Mouse (Mus musculus) cerebellum, adult 9-10 months (tissue): ENCODE results near the gene Fdxacb1.
A peak's percentile ranks its signal among the peaks of the same experiment; 100 is the strongest.

Source experiments
- DNase-seq: peaks from one replicate; pipeline ENCODE4 v3.0.0; 2022

Fdxacb1 gene

DNA sequence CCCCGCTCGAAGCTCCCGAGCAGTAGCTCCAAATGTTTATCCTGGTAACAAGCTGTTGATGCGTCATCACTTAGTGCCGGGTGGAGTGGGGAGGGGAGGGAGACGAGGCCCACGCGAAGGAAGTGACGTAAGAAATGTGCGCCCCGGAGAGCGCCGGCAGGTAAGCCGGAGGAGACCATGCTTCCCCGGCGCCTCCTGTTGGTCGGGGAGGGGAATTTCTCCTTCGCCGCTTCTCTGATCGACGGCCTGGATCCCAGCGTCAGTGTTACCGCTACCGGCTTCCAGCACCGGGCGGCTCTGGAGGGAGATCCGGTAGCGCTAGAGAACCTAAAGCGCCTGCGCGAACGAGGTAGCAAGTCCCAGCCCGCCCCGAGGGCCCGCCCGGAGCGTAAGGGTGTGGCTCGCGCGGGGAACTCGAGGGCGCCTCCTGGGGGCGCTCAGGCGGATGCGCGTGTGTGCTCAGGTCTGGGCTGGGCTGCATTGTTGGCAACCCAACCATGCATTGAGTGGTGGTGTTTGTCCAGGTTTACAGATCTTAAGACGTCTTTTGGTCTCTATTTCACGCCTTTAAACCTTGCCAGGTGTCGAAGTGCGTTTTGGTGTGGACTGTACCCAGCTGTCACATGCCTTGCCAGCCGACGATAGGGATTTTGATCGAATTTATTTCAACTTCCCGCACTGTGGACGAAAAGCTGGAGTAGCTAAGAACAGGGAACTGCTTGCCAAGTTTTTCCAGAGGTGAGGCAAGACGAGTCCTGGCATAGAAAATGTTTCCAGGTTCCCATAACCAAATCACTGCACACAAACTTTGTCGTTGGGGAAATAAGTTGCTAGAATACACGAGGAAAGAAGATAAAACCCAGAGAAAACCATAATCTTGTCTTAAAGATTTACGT is at the start of gene Fdxacb1:
Gene Fdxacb1, plus strand, starts transcription at position 130 of the 896 bp plus-strand sequence.
- DNase-seq: peak; percentile 100

DNA sequence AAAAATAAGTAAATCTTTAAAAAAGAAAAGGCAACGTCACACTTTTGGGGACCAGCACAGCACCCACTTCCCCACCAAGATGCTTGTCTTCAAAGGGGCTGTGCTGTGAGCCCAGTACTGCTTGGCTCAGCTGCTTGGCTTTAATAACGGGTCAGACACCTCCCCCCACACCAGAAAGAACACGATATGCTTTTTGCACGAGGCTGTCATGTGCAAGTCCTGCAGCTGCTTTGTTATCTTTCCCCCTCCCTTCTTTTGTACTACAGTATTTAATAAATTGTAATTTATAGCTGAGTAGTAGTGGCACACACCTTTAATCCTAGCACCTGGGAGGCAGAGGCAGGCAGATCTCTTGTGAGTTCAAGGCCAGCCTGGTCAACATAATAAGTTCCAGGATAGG is 49.2 kb upstream of the Fdxacb1 start:
- no peak for DNase-seq

DNA sequence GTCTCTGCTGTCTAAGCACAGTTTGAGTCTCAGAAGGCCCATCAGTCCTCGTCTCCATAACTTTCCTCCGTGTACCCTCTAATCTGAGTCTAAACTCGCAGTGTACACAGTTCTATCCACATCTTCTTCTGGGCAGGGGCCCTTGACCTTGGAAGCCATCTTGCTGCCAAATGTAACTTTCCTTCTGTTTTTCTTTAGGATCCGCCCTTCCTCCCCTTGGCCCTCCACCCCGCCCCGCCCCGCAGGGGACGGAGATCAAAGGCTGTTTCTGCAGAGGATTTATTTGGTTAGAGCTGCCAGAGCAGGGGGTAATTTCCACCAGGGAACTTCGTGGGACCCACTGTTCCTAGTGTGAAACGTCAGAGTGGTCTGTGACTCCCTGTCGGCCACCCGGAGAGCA is 47.0 kb upstream of the Fdxacb1 start:
- DNase-seq: no peak

DNA sequence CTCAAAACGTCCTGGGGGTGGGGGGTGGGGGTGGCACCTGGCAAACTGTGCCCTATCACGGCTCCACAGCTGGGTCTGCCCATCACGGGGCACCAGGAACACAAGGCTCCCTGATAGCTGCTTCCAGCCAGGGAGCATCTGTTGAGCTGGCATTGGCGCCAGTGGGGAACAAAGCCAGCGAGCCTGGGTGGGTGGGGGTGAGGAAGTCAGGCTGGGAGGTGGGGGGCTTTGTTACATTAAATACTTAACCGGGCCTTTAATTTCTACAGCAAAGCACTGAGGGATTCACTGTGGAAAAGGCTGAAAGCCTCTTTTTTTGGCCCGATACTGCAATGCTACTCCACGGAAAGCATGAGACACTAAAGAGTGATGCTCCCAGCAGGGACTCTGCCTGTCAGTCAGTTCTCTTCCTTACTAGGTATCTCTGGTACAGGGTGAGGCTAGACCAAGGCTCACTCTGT is 45.6 kb upstream of the Fdxacb1 start:
- DNase-seq: peak; percentile 68

DNA sequence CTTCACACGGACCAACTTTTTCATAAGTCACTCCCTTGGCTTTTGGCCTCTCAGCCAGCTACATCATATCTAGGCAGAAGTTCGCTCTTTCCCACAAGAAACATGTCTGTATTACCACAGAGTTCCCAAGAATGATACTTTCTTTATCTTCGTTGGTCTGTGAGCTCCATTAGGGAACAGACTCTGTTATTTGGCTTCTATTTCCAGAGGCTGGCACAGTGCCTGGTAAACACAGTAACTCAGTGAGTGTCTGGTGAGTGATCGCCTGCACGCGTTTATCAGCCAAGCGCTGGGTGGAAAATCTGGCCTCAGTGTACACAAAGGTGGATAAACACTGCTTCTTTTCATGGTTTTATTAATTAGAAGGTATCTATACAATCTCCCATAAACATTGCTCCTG is 44.6 kb upstream of the Fdxacb1 start:
- DNase-seq: peak; percentile 92

DNA sequence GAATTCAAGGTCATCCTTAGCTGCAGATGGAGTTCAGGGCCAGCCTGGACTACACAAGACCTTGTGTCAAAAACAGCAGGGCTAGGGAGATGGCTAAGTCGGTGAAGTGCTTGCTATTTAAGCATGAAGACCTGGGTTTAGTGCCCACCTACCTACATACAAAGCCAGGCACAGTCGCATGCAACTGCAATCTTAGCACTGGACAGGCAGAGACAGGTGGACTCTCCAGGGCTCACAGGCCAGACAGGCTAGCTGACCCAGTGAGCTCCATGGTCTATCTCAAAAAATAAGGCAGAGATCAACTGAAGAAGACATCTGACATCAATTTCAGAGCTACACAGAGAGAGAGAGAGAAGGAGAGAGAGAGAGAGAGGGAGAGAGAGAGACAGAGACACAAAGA is 43.9 kb upstream of the Fdxacb1 start:
- no peak for DNase-seq

DNA sequence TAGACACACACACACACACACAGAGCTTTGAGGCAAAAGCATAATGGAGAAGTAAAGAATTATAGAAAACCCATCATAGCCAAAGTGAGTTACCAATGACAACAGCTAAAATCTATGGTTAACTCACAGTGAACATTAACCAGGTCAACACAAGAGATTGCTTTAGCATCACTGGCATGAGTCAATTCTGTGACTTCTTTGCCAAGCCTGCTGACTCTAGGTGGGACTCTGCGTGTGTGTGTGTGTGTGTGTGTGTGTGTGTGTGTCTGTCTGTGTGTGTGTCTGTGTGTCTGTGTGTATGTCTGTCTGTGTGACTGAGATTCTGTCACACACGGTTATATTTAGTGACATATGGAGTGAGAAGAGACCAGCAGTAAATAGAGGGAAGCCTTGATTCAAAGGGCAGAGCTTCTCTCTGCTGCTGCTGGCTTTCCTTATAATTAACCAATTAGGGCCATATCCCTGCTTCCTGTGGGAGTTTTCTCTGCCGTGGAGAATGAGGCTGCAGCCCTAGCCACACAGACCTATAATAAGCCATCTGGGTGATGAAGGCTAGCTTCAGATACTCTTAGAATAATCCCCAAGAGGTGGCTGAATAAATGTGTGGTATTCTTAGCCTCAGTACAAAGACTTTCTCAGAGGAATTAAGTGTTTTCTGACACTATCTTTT is 43.2 kb upstream of the Fdxacb1 start:
- DNase-seq: no peak

DNA sequence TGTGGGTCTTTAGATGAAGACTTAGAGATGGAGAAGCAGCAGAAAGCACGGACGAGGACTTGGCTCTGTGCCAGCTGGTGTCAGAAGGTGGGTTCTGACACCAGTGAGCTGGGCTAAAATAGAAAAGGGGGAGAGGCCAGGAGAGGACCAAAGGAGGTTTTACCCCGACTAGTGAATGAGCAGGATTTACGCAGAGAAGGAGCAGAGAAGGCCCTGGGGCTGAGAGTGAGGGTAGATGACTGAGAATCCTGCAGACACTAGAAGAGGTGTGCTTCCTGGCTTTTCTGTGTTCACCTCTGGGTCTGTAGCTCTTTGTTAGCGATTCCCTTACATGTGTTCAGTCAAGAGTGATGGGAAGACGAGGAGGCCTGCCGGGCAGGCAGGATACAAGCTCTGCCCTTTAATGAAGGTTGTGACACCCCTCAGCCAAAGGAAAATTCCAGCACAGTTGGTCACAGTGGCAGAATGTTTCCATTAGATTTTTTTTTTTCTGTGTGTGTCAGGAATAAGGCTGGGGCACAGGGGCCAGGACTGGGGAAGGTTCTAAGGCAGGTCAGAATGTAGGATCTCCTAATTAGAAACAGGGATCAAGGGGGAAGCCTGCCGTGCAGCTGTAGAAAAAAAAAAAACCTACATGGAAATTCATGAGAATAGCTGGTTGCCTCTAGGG is 42.0 kb upstream of the Fdxacb1 start:
- peak; percentile 74 for DNase-seq

DNA sequence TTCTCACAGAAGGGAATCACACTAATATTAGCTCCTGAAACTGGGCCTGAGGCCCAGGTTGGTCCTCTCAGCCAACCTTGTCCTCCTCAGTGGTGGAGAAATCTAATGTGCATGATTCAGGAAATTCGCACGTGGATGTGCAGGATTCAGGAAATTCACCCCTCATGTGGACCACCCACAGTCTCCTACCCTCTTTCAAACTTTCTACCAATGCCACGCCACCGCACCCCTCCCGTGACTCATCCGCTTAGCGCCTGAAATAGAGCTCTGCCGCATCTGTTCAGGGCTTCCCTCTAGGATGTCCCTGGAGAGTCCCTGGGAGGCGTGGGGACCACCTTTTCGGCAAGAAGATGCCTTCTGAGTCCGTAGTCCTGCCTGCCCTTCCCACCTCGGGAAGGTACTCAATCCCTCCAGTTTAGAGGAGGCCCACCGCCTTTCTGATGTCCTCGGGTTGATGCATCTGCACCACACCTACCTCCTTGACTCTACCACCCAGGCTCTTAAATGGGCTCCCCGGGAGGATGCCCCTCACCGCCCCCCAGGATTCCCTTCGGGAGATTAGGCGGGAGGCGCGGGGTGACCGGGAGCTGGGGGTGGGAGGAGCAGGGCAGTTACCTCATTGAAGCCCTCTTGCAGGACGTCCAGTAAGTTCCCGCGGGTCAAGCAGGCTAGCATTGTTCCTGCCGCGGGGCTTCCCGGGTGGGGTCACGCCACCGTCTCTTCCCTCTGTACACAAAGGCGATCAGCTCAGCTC is 40.7 kb upstream of the Fdxacb1 start:
- DNase-seq: peak; percentile 71

DNA sequence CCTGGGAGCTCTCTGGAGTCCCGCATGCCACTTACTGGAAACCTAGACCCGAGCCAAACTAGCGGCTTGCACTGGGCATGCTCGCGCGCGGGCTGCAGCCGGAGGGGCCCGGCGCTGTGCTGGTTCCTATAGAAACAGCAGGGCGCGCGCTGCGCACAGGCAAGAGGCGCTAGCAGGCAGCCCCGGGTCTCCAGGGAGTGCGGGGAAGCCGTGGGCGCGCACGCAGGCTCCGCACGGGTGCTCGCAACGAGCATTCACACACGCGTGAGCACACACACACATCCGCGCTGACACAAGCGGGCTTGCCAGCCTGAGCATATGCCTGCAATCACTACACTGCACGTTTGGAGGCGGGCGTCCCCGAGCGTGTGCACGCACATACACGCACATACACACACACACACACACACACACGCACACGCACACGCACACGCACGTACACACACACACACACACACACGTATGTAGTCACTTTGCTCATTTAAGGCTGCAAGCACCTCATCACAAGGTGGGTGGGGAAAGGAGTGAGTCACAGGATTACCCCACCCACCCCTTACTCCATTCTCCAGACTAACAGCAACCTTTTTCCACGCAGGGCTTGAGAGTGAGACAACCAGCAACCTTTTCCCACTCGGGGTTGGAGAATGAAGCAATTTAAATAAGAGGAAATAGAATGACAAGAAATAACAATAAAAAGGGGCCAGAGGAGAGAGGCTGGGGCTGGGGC is 39.9 kb upstream of the Fdxacb1 start:
- DNase-seq: peak; percentile 82

DNA sequence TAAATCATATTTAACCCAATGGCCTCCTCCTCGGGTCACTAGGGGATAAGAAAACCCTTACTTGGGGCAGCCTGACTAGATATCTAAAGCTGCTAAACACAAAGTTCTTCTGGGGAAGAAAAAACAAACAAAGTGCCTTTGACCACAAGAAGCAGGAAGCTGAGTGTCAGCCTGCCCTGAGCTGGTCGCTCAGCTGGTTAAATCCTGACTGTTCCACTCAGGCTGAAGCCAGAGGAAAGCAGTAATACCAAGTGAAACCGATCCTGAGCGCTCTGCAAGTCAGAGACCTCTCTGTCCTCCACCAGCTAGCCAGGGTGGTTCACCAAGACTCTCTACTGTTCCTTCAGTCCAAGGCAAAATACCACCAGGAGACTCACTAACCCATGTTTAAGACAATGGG is 38.4 kb upstream of the Fdxacb1 start:
- DNase-seq: no peak

DNA sequence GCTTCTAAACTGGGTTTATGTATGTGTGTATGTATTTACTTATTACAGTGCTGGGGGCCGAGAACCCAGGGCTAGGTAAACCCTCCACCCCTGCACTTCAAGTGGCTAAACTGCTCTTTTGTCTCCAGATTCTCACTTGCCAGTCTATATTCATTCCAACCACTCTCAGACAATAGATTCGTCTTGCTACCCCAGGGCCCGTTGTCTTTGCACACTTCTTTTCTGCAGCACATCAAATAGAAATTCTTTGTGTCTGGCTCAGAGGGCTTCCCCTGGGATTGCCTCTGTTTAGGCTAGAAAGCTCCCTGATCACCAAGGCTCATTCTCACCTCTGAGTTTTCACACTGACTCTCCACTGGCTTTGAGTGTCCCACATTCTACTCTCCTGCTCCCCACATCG is 35.5 kb upstream of the Fdxacb1 start:
- DNase-seq: no peak

DNA sequence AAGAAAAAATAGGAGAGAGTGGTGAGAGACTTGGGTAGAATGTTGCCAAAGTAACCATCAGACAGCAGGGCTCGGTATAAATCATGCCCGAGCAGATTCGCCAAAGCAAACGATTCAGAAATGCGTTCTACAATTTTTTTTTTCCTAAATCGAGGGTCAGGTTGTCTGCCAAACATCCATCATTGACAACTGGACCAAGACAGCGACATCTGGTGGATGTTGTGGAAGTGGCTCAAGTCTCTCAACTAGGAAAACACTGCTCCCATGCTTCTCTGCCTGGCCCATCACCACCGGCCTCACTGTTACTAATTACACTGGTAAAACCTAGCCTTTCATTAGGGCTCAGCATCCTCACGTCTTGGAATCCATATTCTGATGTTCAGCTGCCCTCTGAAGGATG is 33.0 kb upstream of the Fdxacb1 start:
- DNase-seq: peak; percentile 85

DNA sequence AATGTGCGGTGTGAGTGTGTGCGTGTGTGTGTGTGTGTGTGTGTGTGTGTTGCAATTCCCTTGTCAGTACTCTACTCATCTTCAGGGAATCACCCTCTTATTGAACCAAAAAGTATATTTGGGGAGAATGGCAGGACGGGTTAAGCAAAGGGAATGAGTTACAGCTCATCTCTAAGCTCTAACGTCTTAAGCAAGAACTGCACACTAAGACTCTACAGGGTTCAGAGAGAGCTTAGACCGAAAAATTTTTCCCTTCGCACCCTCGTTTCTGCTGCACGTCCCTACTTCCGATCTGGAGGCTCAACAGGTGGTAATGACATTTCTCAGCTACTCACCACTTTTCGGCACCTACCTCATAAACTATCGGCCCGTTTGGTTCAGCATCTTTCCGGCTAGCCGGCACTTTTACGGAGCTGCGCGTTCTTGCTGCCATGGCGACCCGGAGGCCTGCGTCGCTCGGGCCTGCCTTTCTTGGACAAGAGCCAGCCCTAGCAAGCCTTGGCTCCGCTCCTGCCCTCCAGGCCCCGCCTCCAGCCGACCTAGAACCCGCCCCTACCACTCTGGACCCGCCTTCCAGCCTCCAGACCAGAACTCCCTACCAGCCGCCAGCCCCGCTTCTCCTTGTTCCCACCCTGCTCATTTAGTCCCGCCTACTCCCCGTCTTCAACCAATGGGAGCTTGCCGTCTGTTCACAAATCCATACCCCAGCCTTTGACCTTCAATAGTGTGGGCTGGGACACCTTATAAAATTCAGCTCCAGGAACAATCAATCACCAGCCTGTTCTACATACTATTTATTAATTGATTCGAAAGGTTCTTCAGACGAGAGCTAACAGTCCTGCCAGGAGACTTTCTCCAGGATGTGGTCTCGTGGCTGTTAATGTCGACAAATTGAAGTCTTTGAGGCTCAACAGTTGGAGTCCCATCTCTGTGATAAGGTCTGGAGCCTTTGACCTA is 28.8 kb upstream of the Fdxacb1 start, which contains the start of gene Dixdc1:
Gene Dixdc1, minus strand, starts transcription at position 604 of the 957 bp plus-strand sequence.
- DNase-seq: peak; percentile 84

DNA sequence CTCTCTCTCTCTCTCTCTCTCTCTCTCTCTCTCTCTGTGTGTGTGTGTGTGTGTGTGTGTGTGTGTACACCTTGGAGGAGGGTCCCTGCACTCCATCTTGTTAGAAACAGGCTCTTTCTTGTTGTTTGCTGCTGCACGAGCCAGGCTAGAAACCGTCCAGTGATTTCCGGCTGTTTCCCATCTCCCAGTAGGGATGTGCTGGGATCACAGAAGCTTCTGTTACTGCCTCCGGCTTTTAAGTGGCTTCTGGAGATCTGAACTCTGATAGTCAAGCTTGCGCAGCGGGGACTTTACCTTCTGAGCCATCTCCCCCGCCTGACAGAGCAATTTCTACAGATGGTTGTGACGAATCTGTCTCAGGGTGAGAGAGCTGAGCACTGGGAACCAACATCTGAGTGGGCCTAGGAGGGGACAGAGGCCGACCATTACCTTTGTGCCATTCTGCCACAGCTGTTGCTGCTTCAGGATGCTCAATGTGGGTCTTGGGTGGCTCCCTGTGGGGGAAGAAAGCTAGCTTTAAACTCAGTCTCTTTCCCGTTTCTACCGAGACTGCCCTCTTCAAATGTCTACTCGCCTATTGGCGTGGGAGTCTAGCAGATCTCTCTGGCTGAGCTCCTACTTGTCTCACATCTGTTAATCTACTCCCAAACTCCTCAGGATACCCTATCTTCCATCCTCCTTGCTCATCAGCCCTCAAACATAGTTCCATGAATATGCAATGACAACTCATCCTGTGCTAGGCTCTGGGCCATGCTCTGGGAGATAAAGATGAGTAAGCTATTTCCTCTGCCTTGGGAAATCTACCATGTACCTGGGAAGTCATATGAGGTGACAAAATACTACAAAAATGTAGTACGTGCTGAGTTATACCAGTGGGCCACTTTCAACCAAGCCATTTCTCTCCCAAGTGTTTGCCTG is 26.9 kb upstream of the Fdxacb1 start:
- no peak for DNase-seq

DNA sequence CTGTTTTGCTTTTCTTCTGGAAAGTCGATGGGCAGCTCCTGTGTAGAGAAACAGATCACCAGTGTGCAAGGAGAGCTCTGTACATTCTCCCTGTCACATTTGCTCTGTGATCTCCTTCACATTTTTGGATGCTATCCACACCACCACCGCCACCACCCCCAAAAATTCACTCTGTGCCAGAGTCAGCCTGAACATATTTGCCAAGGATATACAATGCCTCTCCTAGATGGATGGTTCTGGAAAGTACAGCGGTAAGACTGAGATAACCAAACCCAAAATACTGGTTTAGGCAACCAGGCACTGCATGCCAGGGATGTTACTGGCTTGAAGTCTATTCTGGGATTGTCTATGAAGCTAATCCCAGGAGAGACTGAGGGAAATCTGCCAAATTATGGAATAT is 25.8 kb upstream of the Fdxacb1 start:
- DNase-seq: no peak

DNA sequence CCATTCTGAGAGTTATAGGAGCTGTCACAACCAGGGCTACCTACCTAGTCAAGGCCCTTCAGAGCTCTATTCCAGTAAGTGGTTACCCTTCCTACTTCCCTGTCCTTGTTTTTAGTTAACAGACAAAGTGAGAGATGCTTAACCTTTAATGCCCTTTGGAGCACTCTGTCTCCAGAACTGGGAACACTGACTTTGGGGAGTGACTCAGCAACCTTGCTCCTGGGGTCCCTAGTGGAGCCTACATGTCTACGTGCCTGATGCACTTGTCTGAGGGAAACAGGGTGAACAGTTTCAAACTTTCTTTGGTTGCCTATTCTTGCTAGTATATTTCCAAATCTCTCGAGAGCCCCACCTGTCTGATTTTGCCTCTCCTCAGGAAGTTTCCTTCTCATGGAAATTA is 25.3 kb upstream of the Fdxacb1 start:
- no peak for DNase-seq

DNA sequence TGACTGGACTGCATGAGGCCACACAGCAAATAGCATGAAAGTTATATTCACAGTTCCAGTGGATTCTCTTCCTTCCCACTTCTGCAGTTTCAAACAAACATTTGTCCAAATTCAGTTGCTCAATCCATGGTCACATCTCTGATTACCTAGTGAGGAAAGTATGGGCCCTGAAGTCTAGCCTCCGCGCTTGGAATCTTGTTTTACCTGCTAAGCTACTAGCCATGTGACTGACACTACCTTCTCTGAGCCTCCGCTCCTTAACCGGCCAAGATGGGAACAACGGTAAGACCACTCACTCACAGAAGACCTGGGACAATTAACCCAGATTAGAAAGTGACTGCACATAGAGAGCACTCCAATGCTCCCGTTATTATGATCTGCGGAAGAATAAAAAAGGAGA is 22.2 kb upstream of the Fdxacb1 start:
- DNase-seq: no peak

DNA sequence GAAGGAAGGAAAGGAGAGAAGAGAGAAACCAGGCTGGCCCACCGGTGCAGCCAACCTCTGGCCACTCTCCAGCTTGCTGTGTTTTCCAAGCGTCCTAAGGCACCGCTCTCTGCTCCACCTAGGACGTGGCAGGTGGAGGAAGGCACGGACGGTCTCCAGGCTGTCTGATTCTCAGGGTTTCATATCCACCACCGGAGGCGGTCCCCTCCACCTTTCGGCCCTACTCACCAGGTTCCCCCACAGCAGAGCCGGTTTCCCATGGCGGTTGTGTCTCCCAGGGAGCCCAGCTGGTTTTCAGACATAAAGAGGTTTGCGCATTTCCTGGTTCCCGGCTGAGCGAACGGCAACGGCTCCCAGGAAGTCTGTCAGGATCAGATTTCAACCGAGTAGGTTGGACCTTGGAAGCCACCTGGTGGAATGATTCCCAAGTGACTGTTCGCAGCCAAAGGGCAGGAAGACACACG is 21.8 kb upstream of the Fdxacb1 start, which contains the start of gene 2310030G06Rik:
Gene 2310030G06Rik, minus strand, starts transcription at position 323 of the 464 bp plus-strand sequence.
- DNase-seq: peak; percentile 52
